Mouse (Mus musculus): ENCODE results near the gene Mfsd6. TPM values are rescaled to one million over a fixed set of nuclear protein-coding genes. Genes with fewer than 3 reads are reported as not detected.

Gene Mfsd6
- polyA plus RNA-seq, 1 experiment = 0.59 TPM

DNA sequence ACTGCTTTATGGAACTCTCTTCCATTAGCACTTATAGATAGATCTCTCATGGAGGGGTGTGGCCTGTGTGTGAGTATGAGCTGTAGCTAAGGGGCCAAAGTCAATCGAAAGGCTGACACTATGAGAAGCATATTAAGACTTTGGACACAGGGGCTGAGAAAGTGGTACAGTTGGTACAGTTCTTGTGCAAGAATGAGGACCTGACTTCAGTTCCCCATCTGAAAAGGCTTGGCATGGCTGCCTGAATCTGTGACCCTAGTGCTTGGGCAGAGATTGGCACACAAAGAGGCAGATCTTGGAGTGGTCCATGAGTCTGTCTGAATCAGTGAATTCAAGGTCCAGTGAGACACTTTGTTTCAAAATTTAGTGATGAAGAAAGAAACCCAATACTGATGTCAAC, 27.1 kb upstream of the Mfsd6 start:
- Histone ChIP-seq H3K36me3 (ENCODE audit: control insufficient read depth, insufficient read depth) (no peaks in the 10 kb centered on the region), H3K4me3 (no peak overlapping the region), H3K79me2 (ENCODE audit: control insufficient read depth, insufficient read depth) (no peaks in the 10 kb centered on the region), H3K4me2 (ENCODE audit: low read depth) (no peak overlapping the region), H3K27me3 (ENCODE audit: control insufficient read depth, insufficient read depth, insufficient read length) (no peaks in the 10 kb centered on the region), H3ac (ENCODE audit: control insufficient read depth, insufficient read length) (no peak overlapping the region)
- TF ChIP-seq MYOG (IDR thresholded peaks at IDR 0.05; ENCODE audit: control insufficient read depth in 1 of 3, insufficient read depth in 1 of 3, insufficient read length in 2 of 3, low read depth in 2 of 3) (no peak), POLR2AphosphoS2 (IDR thresholded peaks at IDR 0.05; ENCODE audit: insufficient read length, low read depth) (no peak), REST (IDR thresholded peaks at IDR 0.05; ENCODE audit: insufficient read depth, insufficient read length) (no peak), E2F4 (IDR thresholded peaks at IDR 0.05; ENCODE audit: insufficient read depth) (no peak), MYOD1 (IDR thresholded peaks at IDR 0.05; ENCODE audit: control insufficient read depth in 1 of 3, insufficient read length in 2 of 3, low read depth in 2 of 3) (no peak), POLR2A (IDR thresholded peaks at IDR 0.05; ENCODE audit: insufficient read length, low read depth) (no peak), CEBPB (IDR thresholded peaks at IDR 0.05; ENCODE audit: insufficient read depth, poor library complexity, severe bottlenecking) (no peak), SRF (IDR thresholded peaks at IDR 0.05; ENCODE audit: control insufficient read depth, insufficient read length, low read depth) (no peak), TCF12 (IDR thresholded peaks at IDR 0.05; ENCODE audit: insufficient read depth, poor library complexity, severe bottlenecking) (no peak), TCF3 (IDR thresholded peaks at IDR 0.05; ENCODE audit: insufficient read length, low read depth) (no peak)

DNA sequence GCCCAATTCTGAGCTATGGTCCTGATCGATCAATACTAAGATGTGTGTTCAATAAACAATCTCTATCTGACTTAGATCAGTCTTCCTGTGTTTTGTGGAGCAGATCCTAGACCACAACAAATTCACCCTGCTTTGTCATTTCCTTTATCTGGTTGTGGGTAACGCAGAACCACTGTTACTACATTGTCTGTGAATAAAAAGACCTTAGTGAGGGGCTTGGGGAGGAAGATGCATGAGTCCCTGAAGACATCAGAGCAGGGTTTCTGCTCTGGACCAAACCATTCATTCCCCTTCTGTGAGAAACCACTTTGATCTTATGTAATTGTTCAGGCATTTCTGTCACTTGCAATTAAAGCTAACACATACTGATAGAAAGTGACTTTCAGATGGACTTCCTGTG, 26.6 kb upstream of the Mfsd6 start:
- no peak overlapping the region for H3K4me2 ChIP-seq (ENCODE audit: low read depth)
- TF ChIP-seq MYOG (IDR thresholded peaks at IDR 0.05; ENCODE audit: control insufficient read depth in 1 of 3, insufficient read depth in 1 of 3, insufficient read length in 2 of 3, low read depth in 2 of 3) = no peak
- no peak for TF ChIP-seq SRF (IDR thresholded peaks at IDR 0.05; ENCODE audit: control insufficient read depth, insufficient read length, low read depth)
- no peak for TF ChIP-seq TCF3 (IDR thresholded peaks at IDR 0.05; ENCODE audit: insufficient read length, low read depth)
- no peak for TF ChIP-seq MYOD1 (IDR thresholded peaks at IDR 0.05; ENCODE audit: control insufficient read depth in 1 of 3, insufficient read length in 2 of 3, low read depth in 2 of 3)
- no peak for TF ChIP-seq E2F4 (IDR thresholded peaks at IDR 0.05; ENCODE audit: insufficient read depth)
- no peak for TF ChIP-seq TCF12 (IDR thresholded peaks at IDR 0.05; ENCODE audit: insufficient read depth, poor library complexity, severe bottlenecking)
- TF ChIP-seq USF1 (IDR thresholded peaks at IDR 0.05; ENCODE audit: low read depth) = no peak
- TF ChIP-seq POLR2A (IDR thresholded peaks at IDR 0.05; ENCODE audit: insufficient read length, low read depth) = no peak
- no peak for TF ChIP-seq POLR2AphosphoS2 (IDR thresholded peaks at IDR 0.05; ENCODE audit: insufficient read length, low read depth)
- TF ChIP-seq MAX (IDR thresholded peaks at IDR 0.05; ENCODE audit: low read depth) = no peak
- TF ChIP-seq CEBPB (IDR thresholded peaks at IDR 0.05; ENCODE audit: insufficient read depth, poor library complexity, severe bottlenecking) = no peak
- TF ChIP-seq REST (IDR thresholded peaks at IDR 0.05; ENCODE audit: insufficient read depth, insufficient read length) = no peak

GRCm38 (mm10) chr1:52752706-52753105, 25.4 kb upstream of the Mfsd6 start:
- no peaks in the 10 kb centered on the region for H3K79me2 ChIP-seq (ENCODE audit: control insufficient read depth, insufficient read depth)
- no peak overlapping the region for H3ac ChIP-seq (ENCODE audit: control insufficient read depth, insufficient read length)
- no peaks in the 10 kb centered on the region for H3K36me3 ChIP-seq (ENCODE audit: control insufficient read depth, insufficient read depth)
- H3K4me2 ChIP-seq (ENCODE audit: low read depth) = no peak overlapping the region
- TF ChIP-seq E2F4 (IDR thresholded peaks at IDR 0.05; ENCODE audit: insufficient read depth) (no peak), SRF (IDR thresholded peaks at IDR 0.05; ENCODE audit: control insufficient read depth, insufficient read length, low read depth) (no peak), MYOD1 (IDR thresholded peaks at IDR 0.05; ENCODE audit: control insufficient read depth in 1 of 3, insufficient read length in 2 of 3, low read depth in 2 of 3) (no peak), REST (IDR thresholded peaks at IDR 0.05; ENCODE audit: insufficient read depth, insufficient read length) (no peak), TCF3 (IDR thresholded peaks at IDR 0.05; ENCODE audit: insufficient read length, low read depth) (no peak), POLR2AphosphoS2 (IDR thresholded peaks at IDR 0.05; ENCODE audit: insufficient read length, low read depth) (no peak), MAX (IDR thresholded peaks at IDR 0.05; ENCODE audit: low read depth) (no peak), USF1 (IDR thresholded peaks at IDR 0.05; ENCODE audit: low read depth) (no peak), TCF12 (IDR thresholded peaks at IDR 0.05; ENCODE audit: insufficient read depth, poor library complexity, severe bottlenecking) (no peak), POLR2A (IDR thresholded peaks at IDR 0.05; ENCODE audit: insufficient read length, low read depth) (no peak), MYOG (IDR thresholded peaks at IDR 0.05; ENCODE audit: control insufficient read depth in 1 of 3, insufficient read depth in 1 of 3, insufficient read length in 2 of 3, low read depth in 2 of 3) (no peak), CEBPB (IDR thresholded peaks at IDR 0.05; ENCODE audit: insufficient read depth, poor library complexity, severe bottlenecking) (no peak)
- no peaks in the 10 kb centered on the region for H3K27me3 ChIP-seq (ENCODE audit: control insufficient read depth, insufficient read depth, insufficient read length)
- H3K4me3 ChIP-seq = no peak overlapping the region

More for the DNA sequence above, 26.6 kb upstream of the Mfsd6 start:
- Histone ChIP-seq H3K4me3 (no peak overlapping the region), H3K36me3 (ENCODE audit: control insufficient read depth, insufficient read depth) (no peaks in the 10 kb centered on the region), H3K79me2 (ENCODE audit: control insufficient read depth, insufficient read depth) (no peaks in the 10 kb centered on the region), H3ac (ENCODE audit: control insufficient read depth, insufficient read length) (no peak overlapping the region), H3K27me3 (ENCODE audit: control insufficient read depth, insufficient read depth, insufficient read length) (no peaks in the 10 kb centered on the region)

DNA sequence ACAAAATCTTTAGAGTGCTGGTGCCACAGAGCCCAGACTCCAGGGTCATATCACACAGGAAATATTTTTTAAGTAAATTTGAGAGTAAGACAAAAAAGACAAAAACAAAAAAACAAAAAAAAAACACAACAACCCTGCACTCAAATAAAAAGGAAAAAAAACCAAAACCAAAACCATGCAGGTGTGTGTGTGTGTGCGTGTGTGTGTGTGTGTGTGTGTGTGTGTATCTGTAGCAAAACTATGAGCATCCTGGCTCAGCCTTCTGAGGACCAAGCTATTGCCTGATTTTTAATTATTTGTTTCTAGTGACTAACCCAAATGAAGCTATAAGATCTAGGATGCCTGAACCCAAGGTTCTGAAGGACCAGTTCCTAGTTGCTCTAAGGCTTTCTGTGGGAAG, 24.4 kb upstream of the Mfsd6 start:
- TF ChIP-seq POLR2A (IDR thresholded peaks at IDR 0.05; ENCODE audit: insufficient read length, low read depth) = no peak
- TF ChIP-seq E2F4 (IDR thresholded peaks at IDR 0.05; ENCODE audit: insufficient read depth) = no peak
- no peak for TF ChIP-seq USF1 (IDR thresholded peaks at IDR 0.05; ENCODE audit: low read depth)
- no peak for TF ChIP-seq MYOG (IDR thresholded peaks at IDR 0.05; ENCODE audit: control insufficient read depth in 1 of 3, insufficient read depth in 1 of 3, insufficient read length in 2 of 3, low read depth in 2 of 3)
- TF ChIP-seq POLR2AphosphoS2 (IDR thresholded peaks at IDR 0.05; ENCODE audit: insufficient read length, low read depth) = no peak
- no peak for TF ChIP-seq SRF (IDR thresholded peaks at IDR 0.05; ENCODE audit: control insufficient read depth, insufficient read length, low read depth)
- TF ChIP-seq REST (IDR thresholded peaks at IDR 0.05; ENCODE audit: insufficient read depth, insufficient read length) = no peak
- no peak for TF ChIP-seq CEBPB (IDR thresholded peaks at IDR 0.05; ENCODE audit: insufficient read depth, poor library complexity, severe bottlenecking)
- no peak for TF ChIP-seq TCF3 (IDR thresholded peaks at IDR 0.05; ENCODE audit: insufficient read length, low read depth)
- no peak for TF ChIP-seq MAX (IDR thresholded peaks at IDR 0.05; ENCODE audit: low read depth)
- no peak for TF ChIP-seq TCF12 (IDR thresholded peaks at IDR 0.05; ENCODE audit: insufficient read depth, poor library complexity, severe bottlenecking)
- TF ChIP-seq MYOD1 (IDR thresholded peaks at IDR 0.05; ENCODE audit: control insufficient read depth in 1 of 3, insufficient read length in 2 of 3, low read depth in 2 of 3) = no peak

More for the DNA sequence above, 24.4 kb upstream of the Mfsd6 start:
- H3K27me3 ChIP-seq (ENCODE audit: control insufficient read depth, insufficient read depth, insufficient read length) = no peaks in the 10 kb centered on the region
- no peak overlapping the region for H3ac ChIP-seq (ENCODE audit: control insufficient read depth, insufficient read length)
- no peak overlapping the region for H3K4me3 ChIP-seq
- no peaks in the 10 kb centered on the region for H3K36me3 ChIP-seq (ENCODE audit: control insufficient read depth, insufficient read depth)
- no peak overlapping the region for H3K4me2 ChIP-seq (ENCODE audit: low read depth)
- H3K79me2 ChIP-seq (ENCODE audit: control insufficient read depth, insufficient read depth) = no peaks in the 10 kb centered on the region

Data from myocyte (in vitro differentiated cells).